Mouse (Mus musculus): ENCODE measurements around the gene Zfp661.

GRCm38 (mm10) chr2:127550446-127550845 is 36.4 kb downstream of the Zfp661 start:
- TF ChIP-seq CTCF (IDR thresholded peaks at IDR 0.05; ENCODE audit: extremely low read depth, insufficient read depth, low read length) (no peak), POLR2A (IDR thresholded peaks at IDR 0.05; ENCODE audit: extremely low read depth, insufficient read depth, low read length) (no peak)
